Mouse (Mus musculus) kidney, postnatal 25 days (tissue): ENCODE measurements at regions not wholly inside any gene's neighbourhood (a gene's known extent, or its start where the extent isn't known, plus 50 kb on each side); places are given as distances from the start of the nearest gene placed in this dataset.

Experiments
- DNase-seq, 2 experiments: peaks; one replicate each; pipeline ENCODE4 v3.0.0; 2021; ENCODE audit warnings: mixed read lengths in 2 of 2

- DNase-seq: peak; percentile 48 to 69
Measured at GRCm38 (mm10) chr9:61228230-61228631, 143.9 kb upstream of the Tle3 start.

- DNase-seq: no peak
Measured at GRCm38 (mm10) chr9:61230306-61230705, 141.9 kb upstream of the Tle3 start.

- DNase-seq: no peak
Measured at GRCm38 (mm10) chr9:61232630-61233029, 139.5 kb upstream of the Tle3 start.

GRCm38 (mm10) chr9:61233251-61233650, 138.9 kb upstream of the Tle3 start:
- no peak for DNase-seq

- DNase-seq: no peak
Measured at GRCm38 (mm10) chr9:61235653-61236610, 136.2 kb upstream of the Tle3 start.

GRCm38 (mm10) chr9:61238687-61239250, 133.4 kb upstream of the Tle3 start:
- DNase-seq: no peak

GRCm38 (mm10) chr9:61239328-61239727, 132.8 kb upstream of the Tle3 start:
- DNase-seq: no peak

GRCm38 (mm10) chr9:61241442-61241841, 130.7 kb upstream of the Tle3 start:
- no peak for DNase-seq

GRCm38 (mm10) chr9:61242167-61242860, 129.9 kb upstream of the Tle3 start:
- no peak for DNase-seq

GRCm38 (mm10) chr9:61243289-61243688, 128.9 kb upstream of the Tle3 start:
- no peak for DNase-seq

- no peak for DNase-seq
Measured at GRCm38 (mm10) chr9:61249691-61250425, 122.3 kb upstream of the Tle3 start.

- DNase-seq: no peak
Measured at GRCm38 (mm10) chr9:61251606-61252005, 120.6 kb upstream of the Tle3 start.

GRCm38 (mm10) chr9:61253761-61254160, 118.4 kb upstream of the Tle3 start:
- DNase-seq: no peak

- no peak for DNase-seq
Measured at GRCm38 (mm10) chr9:61257488-61257887, 114.7 kb upstream of the Tle3 start.

- no peak for DNase-seq
Measured at GRCm38 (mm10) chr9:61258100-61258499, 114.1 kb upstream of the Tle3 start.

GRCm38 (mm10) chr9:61259421-61260174, 112.6 kb upstream of the Tle3 start:
- DNase-seq: peak in 1 of 2 experiments; percentile 19

GRCm38 (mm10) chr9:61261263-61261662, 110.9 kb upstream of the Tle3 start:
- DNase-seq: no peak

- no peak for DNase-seq
Measured at GRCm38 (mm10) chr9:61261739-61262333, 110.3 kb upstream of the Tle3 start.

GRCm38 (mm10) chr9:61263335-61263734, 108.8 kb upstream of the Tle3 start:
- no peak for DNase-seq

GRCm38 (mm10) chr9:61265466-61265865, 106.7 kb upstream of the Tle3 start:
- no peak for DNase-seq

GRCm38 (mm10) chr9:61266992-61267391, 105.2 kb upstream of the Tle3 start:
- DNase-seq: peak in 1 of 2 experiments; percentile 28

- no peak for DNase-seq
Measured at GRCm38 (mm10) chr9:61267541-61267940, 104.6 kb upstream of the Tle3 start.
